Mouse (Mus musculus) stomach, postnatal 0 days (tissue): ENCODE results near the gene Gm36864.
A peak's percentile ranks its signal among the peaks of the same experiment; 100 is the strongest.

Experiments
- CTCF ChIP-seq: IDR thresholded peaks from 2 replicates; pipeline ENCODE4 v1.5.1; 2016; ENCODE audit warnings: antibody characterized with exemption, low read depth, mild to moderate bottlenecking, moderate library complexity
- EP300 ChIP-seq: optimal IDR thresholded peaks from 2 replicates; pipeline ENCODE3; 2016; ENCODE audit warnings: antibody characterized with exemption

GRCm38 (mm10) chr7:44246984-44247470 lies 11.1 kb downstream of the Gm36864 start:
- TF ChIP-seq CTCF (no peak), EP300 (peak; percentile 7)
